Mouse (Mus musculus) megakaryocyte, embryonic 14.5 days (primary cell): ENCODE measurements around the gene Set.

Experiments
- FLI1 ChIP-seq: IDR thresholded peaks from 2 replicates; pipeline ENCODE4 v1.6.1; 2012; ENCODE audit warnings: low read length, inconsistent platforms, mixed read lengths
- GATA1 ChIP-seq: IDR thresholded peaks from 3 replicates; pipeline ENCODE4 v1.6.1; 2012; ENCODE audit warnings: mixed read lengths, low read length, inconsistent platforms, borderline replicate concordance

- no peak for TF ChIP-seq GATA1
- no peak for TF ChIP-seq FLI1
Measured at GRCm38 (mm10) chr2:30120269-30120668, 63.1 kb downstream of the Set start.
